Mouse (Mus musculus) limb, embryonic 11.5 days (tissue): ENCODE results near the gene Nuak2. TPM values are rescaled to one million over a fixed set of nuclear protein-coding genes. Genes with fewer than 3 reads are reported as not detected.

Experiments used
- ATAC-seq: fragments of 200-750 bp; cut with Nextera tagmentation; 2 replicates; pipeline ENCODE4 v1.8.0; 2017; ENCODE audit warnings: low read depth; ENCODE audit not compliant: insufficient number of reproducible peaks, low FRiP score, low TSS enrichment
- DNase-seq: peaks from one replicate; pipeline ENCODE4 v3.0.0-alpha.2; 2015; ENCODE audit warnings: low spot score
- H3K27ac ChIP-seq: fragments of 300-500 bp; sonication (generic); replicated peaks from 2 replicates; pipeline ENCODE4 v1.5.1; 2014; ENCODE audit warnings: low read depth, mild to moderate bottlenecking, low read length
- H3K27me3 ChIP-seq: fragments of 300-500 bp; sonication (generic); 2 replicates; pipeline ENCODE4 v1.6.1; 2014; ENCODE audit warnings: mild to moderate bottlenecking, low read length, mixed read lengths; ENCODE audit not compliant: control insufficient read depth, insufficient read depth
- H3K36me3 ChIP-seq: fragments of 300-500 bp; sonication (generic); 2 replicates; pipeline ENCODE4 v1.6.1; 2014; ENCODE audit warnings: mild to moderate bottlenecking, low read length, moderate library complexity, mixed read lengths; ENCODE audit not compliant: control insufficient read depth, insufficient read depth
- H3K4me1 ChIP-seq: fragments of 300-500 bp; sonication (generic); 2 replicates; pipeline ENCODE4 v1.6.1; 2014; ENCODE audit warnings: low read length, mixed read lengths; ENCODE audit not compliant: control insufficient read depth, insufficient read depth
- H3K4me2 ChIP-seq: fragments of 300-500 bp; sonication (generic); 2 replicates; pipeline ENCODE4 v1.6.1; 2014; ENCODE audit warnings: low read depth, mild to moderate bottlenecking, moderate library complexity; ENCODE audit not compliant: severe bottlenecking
- H3K4me3 ChIP-seq: fragments of 300-500 bp; sonication (generic); 2 replicates; pipeline ENCODE4 v1.5.1; 2014; ENCODE audit warnings: low read depth, low read length
- H3K9ac ChIP-seq: fragments of 300-500 bp; sonication (generic); 2 replicates; pipeline ENCODE4 v1.6.1; 2014; ENCODE audit warnings: mild to moderate bottlenecking, low read length
- H3K9me3 ChIP-seq: fragments of 300-500 bp; sonication (generic); 2 replicates; pipeline ENCODE4 v1.6.1; 2016; ENCODE audit warnings: low read length; ENCODE audit not compliant: control insufficient read depth
- WGBS: fragments of 180-500 bp; shearing (Covaris S2); extraction: QIAGEN DNeasy Blood & Tissue Kit; methylation state at CpG from one replicate; pipeline ENCODE4 v1.1.7; 2014; 5-methylcytosine and 5-hydroxymethylcytosine counted together
- polyA plus RNA-seq: library from polyadenylated mRNA; unstranded; fragments of >200 nt; fragmentation: Nextera tagmentation; extraction: Ambion mirVana; gene quantifications from 2 replicates; pipeline ENCODE4 v1.2.1, GENCODE M21; 2014

The Nuak2 gene
- polyA plus RNA-seq, 1 experiment from 2014 or later, result 0.56 TPM

GRCm38 (mm10) chr1:132291706-132292105, 24.2 kb upstream of the Nuak2 start:
- H3K9me3 ChIP-seq, result no peaks in the 10 kb centered on the region
- no peaks in the 10 kb centered on the region for H3K36me3 ChIP-seq
- ATAC-seq (no peak), DNase-seq (no peak)
- peaks cover 22% of the 10 kb centered on the region for H3K4me1 ChIP-seq
- no peak overlapping the region for H3K4me2 ChIP-seq
- H3K27ac ChIP-seq, result no peak overlapping the region; the same call in 1 of the 2 replicates
- WGBS, result 22% methylated on average over 4 of the region's 4 CpGs
- no peak overlapping the region for H3K4me3 ChIP-seq
- no peak overlapping the region for H3K9ac ChIP-seq
- H3K27me3 ChIP-seq, result no peaks in the 10 kb centered on the region; the same call in 1 of the 2 replicates

- no peak overlapping the region for H3K4me2 ChIP-seq
- DNase-seq, result peak; percentile 54
- no peaks in the 10 kb centered on the region for H3K36me3 ChIP-seq
- no peak overlapping the region for H3K4me3 ChIP-seq
- peaks cover 22% of the 10 kb centered on the region for H3K4me1 ChIP-seq
- no peaks in the 10 kb centered on the region for H3K9me3 ChIP-seq
- no peak overlapping the region for H3K27ac ChIP-seq
- H3K9ac ChIP-seq, result no peak overlapping the region
- H3K27me3 ChIP-seq, result peaks cover 5% of the 10 kb centered on the region; the same call in 1 of the 2 replicates
- WGBS, result 34% methylated on average over 21 of the region's 21 CpGs
- ATAC-seq, result no peak
Observed at GRCm38 (mm10) chr1:132292318-132293129, 23.4 kb upstream of the Nuak2 start.

- Histone ChIP-seq H3K9me3 (no peaks in the 10 kb centered on the region), H3K9ac (no peak overlapping the region), H3K36me3 (no peaks in the 10 kb centered on the region), H3K4me1 (peaks cover 31% of the 10 kb centered on the region), H3K4me2 (no peak overlapping the region), H3K4me3 (no peak overlapping the region), H3K27me3 (peaks cover 29% of the 10 kb centered on the region), H3K27ac (no peak overlapping the region)
- DNase-seq, result no peak
- no peak for ATAC-seq
- 79% methylated on average over 7 of the region's 7 CpGs for WGBS
Observed at GRCm38 (mm10) chr1:132295506-132295905, 20.4 kb upstream of the Nuak2 start.

- no peak overlapping the region; the same call in 1 of the 2 replicates for H3K9ac ChIP-seq
- H3K4me2 ChIP-seq, result no peak overlapping the region
- no peak overlapping the region for H3K27ac ChIP-seq
- H3K36me3 ChIP-seq, result no peaks in the 10 kb centered on the region
- DNase-seq, result no peak
- H3K4me3 ChIP-seq, result no peak overlapping the region
- WGBS, result 62% methylated on average over 3 of the region's 3 CpGs
- H3K27me3 ChIP-seq, result peaks cover 29% of the 10 kb centered on the region
- no peaks in the 10 kb centered on the region for H3K9me3 ChIP-seq
- no peak for ATAC-seq
- peaks cover 30% of the 10 kb centered on the region for H3K4me1 ChIP-seq
Observed at GRCm38 (mm10) chr1:132296051-132296450, 19.9 kb upstream of the Nuak2 start.

GRCm38 (mm10) chr1:132298425-132298800, 17.5 kb upstream of the Nuak2 start, which contains the start of gene Klhdc8a:
TSS of gene Klhdc8a (plus strand) at chr1:132298626.
- H3K27me3 ChIP-seq, result peaks cover 29% of the 10 kb centered on the region

GRCm38 (mm10) chr1:132298801-132299464, 17.0 kb upstream of the Nuak2 start:
- 3% methylated on average over 61 of the region's 71 CpGs for WGBS
- Histone ChIP-seq H3K4me2 (peak overlapping the region; percentile 99), H3K4me3 (peak overlapping the region; percentile 55), H3K27ac (no peak overlapping the region), H3K9ac (peak overlapping the region; percentile 55), H3K36me3 (no peaks in the 10 kb centered on the region), H3K9me3 (no peaks in the 10 kb centered on the region), H3K27me3 (peaks cover 29% of the 10 kb centered on the region), H3K4me1 (peaks cover 9% of the 10 kb centered on the region)
- no peak for DNase-seq
- peak; percentile 49; the same call in 1 of the 2 replicates for ATAC-seq

More at GRCm38 (mm10) chr1:132298425-132298800, 17.5 kb upstream of the Nuak2 start, which contains the start of gene Klhdc8a:
- ATAC-seq (0 out of 2 replicates have a peak, but pooled peaks have one; percentile 8), DNase-seq (peak; percentile 60)
- Histone ChIP-seq H3K4me3 (peak within 1 kb of the TSS; percentile 55), H3K4me1 (peaks cover 9% of the 10 kb centered on the region), H3K36me3 (no peaks in the 10 kb centered on the region), H3K9me3 (no peaks in the 10 kb centered on the region), H3K9ac (peak within 1 kb of the TSS; percentile 55), H3K4me2 (peak within 1 kb of the TSS; percentile 99), H3K27ac (no peak within 1 kb of the TSS)
- 1% methylated on average over 28 of the region's 28 CpGs for WGBS

GRCm38 (mm10) chr1:132299744-132300143, 16.2 kb upstream of the Nuak2 start:
- WGBS, result 78% methylated on average over 5 of the region's 5 CpGs
- Histone ChIP-seq H3K4me2 (no peak overlapping the region), H3K9ac (no peak overlapping the region), H3K36me3 (no peaks in the 10 kb centered on the region), H3K27me3 (peaks cover 29% of the 10 kb centered on the region), H3K27ac (no peak overlapping the region), H3K9me3 (no peaks in the 10 kb centered on the region), H3K4me1 (peaks cover 9% of the 10 kb centered on the region), H3K4me3 (no peak overlapping the region)
- DNase-seq (no peak), ATAC-seq (no peak)

- ATAC-seq (no peak), DNase-seq (no peak)
- H3K9ac ChIP-seq, result no peak overlapping the region
- H3K9me3 ChIP-seq, result no peaks in the 10 kb centered on the region
- H3K4me3 ChIP-seq, result no peak overlapping the region
- H3K36me3 ChIP-seq, result no peaks in the 10 kb centered on the region
- peaks cover 9% of the 10 kb centered on the region for H3K4me1 ChIP-seq
- 88% methylated on average over 5 of the region's 5 CpGs for WGBS
- H3K27me3 ChIP-seq, result peaks cover 29% of the 10 kb centered on the region
- no peak overlapping the region for H3K4me2 ChIP-seq
- no peak overlapping the region for H3K27ac ChIP-seq
Observed at GRCm38 (mm10) chr1:132301242-132301641, 14.7 kb upstream of the Nuak2 start.
